Mouse (Mus musculus): ENCODE results near the gene Ppy.
A peak's percentile ranks its signal among the peaks of the same experiment; 100 is the strongest.

The Ppy gene

GRCm38 (mm10) chr11:102089088-102089808, 11.9 kb downstream of the Ppy start:
- no peak for DNase-seq (ENCODE audit: low read depth in 2 of 2, low spot score in 2 of 2)

GRCm38 (mm10) chr11:102087931-102088898, 12.9 kb downstream of the Ppy start, which contains the start of gene Mpp2:
Mpp2 (minus strand) TSS chr11:102088515.
- no peak for DNase-seq (ENCODE audit: low read depth in 2 of 2, low spot score in 2 of 2)

GRCm38 (mm10) chr11:102087081-102087751, 13.9 kb downstream of the Ppy start:
- DNase-seq (ENCODE audit: low read depth in 2 of 2, low spot score in 2 of 2): peak; percentile 60 to 70

- no peak for DNase-seq (ENCODE audit: low read depth in 2 of 2, low spot score in 2 of 2)
Measured at GRCm38 (mm10) chr11:102086331-102086730, 14.8 kb downstream of the Ppy start.

- DNase-seq (ENCODE audit: low read depth in 2 of 2, low spot score in 2 of 2): no peak
Measured at GRCm38 (mm10) chr11:102084159-102084558, 17.0 kb downstream of the Ppy start.

- no peak for DNase-seq (ENCODE audit: low read depth in 2 of 2, low spot score in 2 of 2)
Measured at GRCm38 (mm10) chr11:102083193-102083592, 17.9 kb downstream of the Ppy start.

GRCm38 (mm10) chr11:102082322-102082721, 18.8 kb downstream of the Ppy start:
- no peak for DNase-seq (ENCODE audit: low read depth in 2 of 2, low spot score in 2 of 2)

- DNase-seq (ENCODE audit: low read depth in 2 of 2, low spot score in 2 of 2): no peak
Measured at GRCm38 (mm10) chr11:102073722-102074121, 27.4 kb downstream of the Ppy start.

GRCm38 (mm10) chr11:102072729-102073128, 28.4 kb downstream of the Ppy start:
- DNase-seq (ENCODE audit: low read depth in 2 of 2, low spot score in 2 of 2): no peak

- no peak for DNase-seq (ENCODE audit: low read depth in 2 of 2, low spot score in 2 of 2)
Measured at GRCm38 (mm10) chr11:102070426-102070825, 30.7 kb downstream of the Ppy start.

GRCm38 (mm10) chr11:102069633-102070032, 31.5 kb downstream of the Ppy start:
- no peak for DNase-seq (ENCODE audit: low read depth in 2 of 2, low spot score in 2 of 2)

GRCm38 (mm10) chr11:102068969-102069368, 32.1 kb downstream of the Ppy start:
- DNase-seq (ENCODE audit: low read depth in 2 of 2, low spot score in 2 of 2): no peak

GRCm38 (mm10) chr11:102063076-102063475, 38.0 kb downstream of the Ppy start:
- DNase-seq (ENCODE audit: low read depth in 2 of 2, low spot score in 2 of 2): no peak

- no peak for DNase-seq (ENCODE audit: low read depth in 2 of 2, low spot score in 2 of 2)
Measured at GRCm38 (mm10) chr11:102061941-102062473, 39.1 kb downstream of the Ppy start.

- peak; percentile 26 to 46 for DNase-seq (ENCODE audit: low read depth in 2 of 2, low spot score in 2 of 2)
Measured at GRCm38 (mm10) chr11:102061236-102061940, 39.7 kb downstream of the Ppy start.

GRCm38 (mm10) chr11:102053847-102054246, 47.3 kb downstream of the Ppy start:
- DNase-seq (ENCODE audit: low read depth in 2 of 2, low spot score in 2 of 2): peak in 1 of 2 experiments; percentile 9

- no peak for DNase-seq (ENCODE audit: low read depth in 2 of 2, low spot score in 2 of 2)
Measured at GRCm38 (mm10) chr11:102053183-102053582, 47.9 kb downstream of the Ppy start.

- DNase-seq (ENCODE audit: low read depth in 2 of 2, low spot score in 2 of 2): no peak
Measured at GRCm38 (mm10) chr11:102052697-102053096, 48.4 kb downstream of the Ppy start.

GRCm38 (mm10) chr11:102051954-102052353, 49.2 kb downstream of the Ppy start:
- no peak for DNase-seq (ENCODE audit: low read depth in 2 of 2, low spot score in 2 of 2)

GRCm38 (mm10) chr11:102051541-102051940, 49.6 kb downstream of the Ppy start:
- no peak for DNase-seq (ENCODE audit: low read depth in 2 of 2, low spot score in 2 of 2)

Measured in CD8-positive naive resting alpha-beta T cell, adult 2 months (primary cell).